Mouse (Mus musculus) brain, embryonic 14.5 days (tissue): ENCODE results near the gene S100a5. TPM values are rescaled to one million over a fixed set of nuclear protein-coding genes. Genes with fewer than 3 reads are reported as not detected.

Experiments
- DNase-seq: peaks from one replicate; pipeline ENCODE4 v3.0.0-alpha.2; 2011; ENCODE audit warnings: low read depth
- CTCF ChIP-seq: fragments of 200-500 bp; IDR thresholded peaks from 2 replicates; pipeline ENCODE4 v1.5.1; 2012; ENCODE audit warnings: inconsistent platforms, mild to moderate bottlenecking, moderate library complexity, borderline replicate concordance; ENCODE audit not compliant: insufficient read depth, insufficient read length; ENCODE audit errors: extremely low read depth
- POLR2A ChIP-seq: fragments of 200-500 bp; IDR thresholded peaks from 2 replicates; pipeline ENCODE4 v1.6.1; 2012; ENCODE audit warnings: mild to moderate bottlenecking, inconsistent platforms, borderline replicate concordance; ENCODE audit not compliant: poor library complexity, insufficient read depth, insufficient read length, severe bottlenecking; ENCODE audit errors: extremely low read depth
- polyA plus RNA-seq: library from polyadenylated mRNA; depleted of rRNA; stranded (reverse); fragments of >200 nt; gene quantifications from 2 replicates; pipeline ENCODE4 v1.2.3, GENCODE M21; 2012

Gene S100a5
- polyA plus RNA-seq, 1 experiment, result not detected

DNA sequence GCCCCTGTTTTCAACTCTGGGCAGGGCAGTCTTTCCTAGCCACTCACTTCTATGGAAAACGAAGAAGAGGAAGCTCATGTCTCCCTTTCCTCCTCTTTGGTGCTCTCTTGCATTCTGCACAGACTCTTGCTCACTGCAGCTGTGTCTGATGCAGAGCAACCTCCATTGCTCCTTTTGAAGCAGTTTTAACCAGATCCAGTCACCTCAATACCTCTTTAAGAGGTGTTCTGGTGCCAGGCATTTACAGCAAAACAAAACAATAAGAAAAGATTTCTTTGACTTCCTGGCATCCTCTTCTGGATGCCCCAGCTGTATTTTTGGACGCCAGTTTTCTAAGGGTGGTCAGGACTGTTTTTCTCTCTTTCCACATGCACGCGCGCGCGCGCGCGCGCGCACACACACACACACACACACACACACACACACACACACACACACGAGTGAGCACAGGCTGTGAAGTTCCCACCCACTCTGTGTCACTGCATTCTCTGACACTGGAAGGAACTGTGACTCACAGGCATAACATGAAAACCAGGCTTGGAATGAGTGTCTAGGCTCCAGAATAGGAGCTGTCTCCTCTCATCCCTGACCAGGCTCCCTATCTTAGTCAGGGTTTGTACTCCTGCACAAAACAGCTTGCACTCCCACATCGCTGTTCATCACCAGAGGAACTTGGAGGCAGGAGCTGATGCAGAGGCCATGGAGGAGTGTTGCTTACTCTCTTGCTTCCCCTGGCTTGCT is 20.8 kb upstream of the S100a5 start:
- DNase-seq, result no peak
- no peak for TF ChIP-seq CTCF
- no peak for TF ChIP-seq POLR2A

DNA sequence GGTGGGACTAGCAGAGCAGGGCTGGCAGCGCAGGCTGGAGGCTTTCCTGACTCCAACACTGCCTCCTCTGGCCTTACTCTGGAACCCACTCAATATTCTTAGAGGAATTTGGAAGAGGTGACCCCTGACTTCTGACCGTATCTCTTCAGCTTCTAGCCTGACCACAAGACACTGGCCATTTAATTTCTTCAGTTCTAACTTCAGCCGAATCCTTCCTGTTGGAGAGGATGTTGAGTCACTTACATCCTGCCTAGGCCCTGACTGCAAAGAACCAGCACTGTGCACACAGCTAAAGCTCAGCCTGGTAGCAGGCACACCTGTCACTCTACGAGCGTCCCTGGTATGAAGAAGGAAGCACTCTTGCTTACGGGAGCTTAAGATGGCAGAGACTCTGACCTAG is 18.9 kb upstream of the S100a5 start:
- no peak for DNase-seq
- TF ChIP-seq CTCF (no peak), POLR2A (no peak)

DNA sequence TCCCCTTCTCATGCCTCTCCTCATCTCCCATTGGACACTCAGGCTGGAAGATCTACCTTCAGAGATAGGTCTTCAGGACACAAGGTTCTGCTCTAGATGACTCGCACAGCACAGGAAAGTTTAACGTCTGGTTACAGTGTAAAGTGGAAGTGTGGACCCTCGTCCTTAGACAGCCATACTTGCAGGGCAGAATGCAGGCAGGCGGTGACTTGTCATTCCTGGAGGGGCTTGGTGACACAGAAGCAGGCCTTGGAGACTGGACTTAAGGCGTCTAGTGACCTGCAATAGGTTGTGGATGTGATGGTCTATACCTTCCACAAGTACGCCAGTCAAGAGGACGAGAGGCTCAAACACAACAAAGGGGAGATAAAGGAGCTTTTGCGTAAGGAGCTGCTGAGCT is 18.4 kb upstream of the S100a5 start, which contains the start of gene S100a2:
S100a2 (plus strand) TSS at position 301 of the 400 bp plus-strand sequence.
- TF ChIP-seq CTCF (no peak), POLR2A (no peak)
- DNase-seq, result no peak

DNA sequence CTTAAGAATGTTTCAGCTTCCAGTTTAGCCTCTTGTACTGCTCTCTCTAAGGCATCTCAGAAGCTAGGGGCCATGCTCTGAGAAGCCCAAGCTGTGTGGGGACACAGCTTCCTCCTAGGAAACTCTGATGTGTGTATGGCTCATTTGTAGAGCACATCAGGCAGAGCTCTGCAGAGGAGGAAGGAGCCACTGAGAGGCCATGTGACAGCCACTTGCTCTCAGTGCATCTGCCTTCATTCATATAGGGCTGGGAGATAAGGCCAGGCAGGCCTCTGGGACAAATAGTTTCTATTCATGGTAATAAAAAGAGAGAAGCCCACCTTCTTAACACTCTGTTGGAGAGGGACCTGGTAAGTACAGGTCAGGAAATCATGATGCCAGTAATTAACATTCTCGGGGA is 13.9 kb upstream of the S100a5 start:
- no peak for DNase-seq
- TF ChIP-seq POLR2A (no peak), CTCF (no peak)

DNA sequence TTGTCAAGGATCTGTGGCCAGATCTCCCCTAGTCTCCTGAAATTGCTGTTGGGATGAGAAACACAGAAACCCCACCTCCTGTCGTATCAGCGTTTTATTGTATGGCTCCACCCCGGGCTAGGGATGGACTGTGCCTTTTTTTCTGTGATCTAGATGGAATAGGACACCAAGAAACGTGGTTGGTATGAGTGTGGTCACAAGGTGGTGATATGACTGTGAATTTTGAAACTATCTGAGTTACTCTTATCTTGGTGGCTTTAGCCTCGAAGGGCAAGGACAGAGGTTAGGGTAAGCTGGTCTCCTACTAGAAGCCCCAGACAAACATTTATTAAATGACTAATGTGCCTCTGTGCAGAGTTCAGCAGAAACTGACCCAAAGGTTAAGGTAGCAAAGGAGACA is 12.8 kb upstream of the S100a5 start:
- no peak for DNase-seq
- TF ChIP-seq CTCF (no peak), POLR2A (no peak)

DNA sequence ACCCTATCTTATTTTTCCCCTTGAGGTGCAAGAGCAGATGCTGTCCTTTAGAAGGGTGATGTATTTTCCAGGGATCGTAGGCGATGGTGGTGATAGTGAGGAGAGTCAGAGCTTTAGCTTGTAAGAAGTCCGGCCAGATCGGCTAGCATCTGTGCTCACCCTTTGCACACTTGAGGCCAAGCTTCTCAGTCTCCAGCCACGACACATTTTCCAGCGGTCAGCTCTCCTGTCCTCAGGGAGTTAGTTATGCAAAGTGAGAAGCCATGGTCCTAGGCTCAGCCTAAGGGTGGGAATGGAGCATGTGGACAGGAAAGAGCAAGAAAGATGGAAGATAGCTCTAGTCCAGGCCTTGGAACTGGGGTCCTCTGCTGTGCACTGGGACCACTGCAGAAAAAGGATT is 11.5 kb upstream of the S100a5 start:
- TF ChIP-seq CTCF, result no peak
- TF ChIP-seq POLR2A, result no peak
- DNase-seq, result no peak

DNA sequence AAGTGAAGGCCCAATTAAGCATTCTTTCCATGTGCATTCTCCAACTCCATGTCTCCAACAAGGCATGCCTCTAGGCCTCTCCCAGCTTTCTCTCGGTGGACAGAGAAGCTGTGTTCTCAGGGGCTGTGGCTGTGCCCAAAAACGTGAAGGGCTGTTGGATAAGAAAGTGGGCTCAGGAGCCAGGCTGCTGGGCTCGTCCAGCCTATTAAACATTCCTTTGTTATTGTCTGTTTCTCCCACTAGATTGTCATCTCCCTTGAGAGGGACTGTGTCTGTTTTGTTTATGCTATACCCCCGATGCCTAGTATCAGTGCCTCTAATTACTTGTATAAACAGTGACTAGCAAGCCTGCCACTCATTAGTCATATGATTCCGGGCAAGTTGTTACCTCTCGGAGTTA is 10.6 kb upstream of the S100a5 start:
- DNase-seq, result peak; percentile 5
- TF ChIP-seq POLR2A, result no peak
- TF ChIP-seq CTCF, result no peak

DNA sequence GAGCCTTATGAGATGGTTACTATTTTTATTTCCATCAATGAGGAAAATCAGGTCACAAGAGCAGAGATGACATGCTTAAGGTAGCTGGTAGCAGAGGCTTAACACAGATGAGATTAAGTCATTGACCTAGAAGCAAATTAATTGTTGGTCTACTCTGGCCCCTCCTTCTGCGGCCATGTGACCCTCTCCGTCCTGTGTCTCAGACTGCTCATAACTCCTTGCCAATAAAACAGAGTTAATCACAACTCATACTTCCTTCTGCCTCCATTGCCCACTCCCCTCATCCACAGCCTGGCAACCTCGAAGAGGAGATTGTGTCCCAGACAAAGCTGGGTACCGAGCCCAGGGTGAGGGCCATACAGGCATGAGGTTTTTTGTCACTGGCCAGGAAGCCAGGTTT is 10.1 kb upstream of the S100a5 start:
- DNase-seq, result no peak
- TF ChIP-seq CTCF, result no peak
- no peak for TF ChIP-seq POLR2A

DNA sequence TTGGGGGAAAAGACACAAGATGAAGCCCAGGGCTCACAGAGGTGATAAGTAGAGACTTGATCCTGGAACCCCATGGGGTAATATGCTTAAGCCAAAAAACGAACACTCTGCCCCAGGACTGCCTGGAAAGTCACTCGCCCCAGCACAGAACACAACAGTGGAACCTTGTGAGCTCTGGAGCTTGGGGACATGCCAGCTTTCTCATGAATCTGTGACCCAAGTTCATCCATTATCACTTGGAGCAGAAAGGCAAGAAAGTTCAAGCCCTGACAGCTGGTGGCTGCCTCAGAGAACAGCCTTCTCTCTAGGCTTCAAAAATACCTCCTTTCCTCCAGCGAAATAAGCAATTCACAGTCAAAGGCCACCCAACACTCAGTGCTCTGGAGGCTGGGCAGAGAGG is 8.9 kb upstream of the S100a5 start:
- TF ChIP-seq CTCF, result no peak
- TF ChIP-seq POLR2A, result no peak
- no peak for DNase-seq

DNA sequence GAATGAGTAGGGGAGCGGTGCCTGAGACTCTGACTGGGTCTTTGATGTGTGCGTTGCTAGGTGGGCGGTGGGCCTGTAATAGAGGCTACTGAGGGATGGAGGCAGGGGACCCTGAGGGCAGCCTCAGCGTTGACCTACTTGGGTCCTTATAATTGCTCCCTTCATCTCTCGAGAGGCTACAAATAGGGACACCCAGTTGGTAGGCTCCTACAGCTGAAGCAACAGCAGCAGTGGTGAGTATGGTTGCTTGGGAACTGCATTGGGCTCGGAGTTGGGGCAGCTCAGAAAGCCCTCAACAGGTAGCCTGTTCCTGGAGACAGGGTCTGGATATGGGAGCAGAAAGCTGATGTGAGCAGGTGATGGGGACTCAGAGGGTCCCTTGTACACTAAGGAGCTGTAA is 8.3 kb upstream of the S100a5 start:
- TF ChIP-seq CTCF (no peak), POLR2A (no peak)
- no peak for DNase-seq

DNA sequence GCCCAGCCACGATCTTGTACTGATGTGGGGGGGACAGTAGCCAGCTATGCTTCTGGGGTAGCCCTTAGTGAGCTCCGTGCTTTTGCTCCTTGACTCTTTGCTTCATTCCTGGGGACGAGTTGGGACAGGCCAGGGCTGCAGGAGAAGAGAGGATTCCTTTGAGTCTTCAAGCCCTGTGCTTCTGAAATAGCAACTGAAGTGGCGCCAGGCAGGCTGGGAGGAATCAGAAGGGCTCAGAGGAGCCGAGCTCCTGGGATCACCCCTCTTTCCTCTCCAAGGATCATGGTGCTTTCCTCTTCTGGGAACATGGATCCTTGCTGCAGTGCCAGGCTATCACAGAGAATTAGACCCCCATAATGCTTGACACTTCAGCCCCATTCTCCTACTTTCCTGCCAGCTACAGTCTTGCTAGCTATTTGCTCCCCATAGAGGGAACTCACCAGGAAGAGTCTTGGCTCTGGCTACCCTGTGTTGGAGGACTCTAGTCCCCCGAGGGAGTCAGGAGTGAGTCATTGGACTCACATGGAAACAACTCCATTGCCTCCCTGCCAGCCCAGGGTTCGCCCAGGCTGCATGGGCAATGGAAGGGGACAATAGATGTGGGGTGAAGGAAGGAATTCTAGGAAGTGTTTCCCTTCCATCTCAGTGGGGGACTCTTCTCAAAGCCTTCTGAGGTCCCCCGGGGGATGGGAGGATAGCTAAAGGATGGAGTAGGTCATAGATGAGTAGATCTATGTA is 7.7 kb upstream of the S100a5 start:
- DNase-seq, result no peak
- TF ChIP-seq CTCF (no peak), POLR2A (no peak)

DNA sequence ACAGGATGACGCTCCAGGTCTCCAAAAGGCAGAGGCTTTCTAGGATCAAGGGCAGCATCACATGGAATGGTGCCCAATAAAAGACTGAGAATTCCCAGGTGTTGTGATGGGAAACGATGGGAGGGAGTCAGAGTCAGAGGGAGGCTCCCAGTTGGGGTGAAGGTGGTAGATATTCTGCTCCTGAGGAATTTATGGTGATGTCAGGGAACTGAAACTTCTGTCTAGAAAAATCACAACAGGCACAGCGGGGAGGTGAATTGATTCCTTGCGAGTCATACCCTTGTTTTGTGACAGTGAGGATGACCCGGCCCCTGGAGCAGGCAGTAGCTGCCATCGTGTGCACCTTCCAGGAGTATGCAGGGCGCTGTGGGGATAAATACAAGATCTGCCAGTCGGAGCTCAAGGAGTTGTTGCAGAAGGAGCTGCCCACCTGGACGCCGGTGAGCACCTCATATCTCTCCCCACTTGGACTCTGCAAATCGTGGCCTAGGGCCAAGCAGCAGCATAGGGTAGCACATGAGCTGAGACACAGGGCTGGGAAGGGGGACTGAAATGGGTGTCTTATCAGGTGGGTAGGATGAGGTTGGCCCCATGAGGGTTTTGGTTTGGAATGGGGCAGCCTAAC is 6.7 kb upstream of the S100a5 start, which contains the start of gene Gm42674:
Gm42674 (plus strand) TSS at position 419 of the 625 bp plus-strand sequence.
- DNase-seq, result no peak
- TF ChIP-seq POLR2A (no peak), CTCF (no peak)

DNA sequence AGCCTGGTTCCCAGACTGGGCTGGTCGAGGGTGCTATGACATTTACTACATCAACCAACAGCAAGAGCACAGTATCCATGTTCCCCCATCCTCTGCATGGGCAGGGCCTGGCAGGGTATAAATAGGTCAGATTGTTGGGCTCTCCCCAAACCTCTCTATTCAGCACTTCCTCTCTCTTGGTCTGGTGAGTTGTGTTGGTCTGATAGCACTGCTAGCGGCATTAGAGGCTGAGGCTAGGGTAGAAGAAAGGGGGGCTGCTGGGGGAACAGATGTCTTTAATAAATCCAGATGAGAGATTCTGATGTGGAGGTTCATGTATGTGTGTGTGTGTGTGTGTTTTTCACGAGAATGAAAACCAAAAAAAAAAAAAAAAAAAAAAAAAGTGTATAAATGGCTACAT is 4.7 kb upstream of the S100a5 start, which contains the start of gene S100a4:
S100a4 (plus strand) TSS at position 149 of the 400 bp plus-strand sequence.
- peak; percentile 12 for DNase-seq
- TF ChIP-seq CTCF (no peak), POLR2A (no peak)
